Mouse (Mus musculus) heart, adult 2 months (tissue): ENCODE results near the gene Tnfrsf1b.

Experiments
- CTCF ChIP-seq: fragments of 200-600 bp; IDR thresholded peaks from 2 replicates; pipeline ENCODE4 v1.8.1; 2022; ENCODE audit warnings: antibody characterized with exemption, mild to moderate bottlenecking, moderate library complexity
- POLR2A ChIP-seq: fragments of 200-500 bp; IDR thresholded peaks from 2 replicates; pipeline ENCODE4 v1.6.1; 2011; ENCODE audit warnings: mild to moderate bottlenecking, low read depth, low read length, control low read depth; ENCODE audit not compliant: insufficient read depth

DNA sequence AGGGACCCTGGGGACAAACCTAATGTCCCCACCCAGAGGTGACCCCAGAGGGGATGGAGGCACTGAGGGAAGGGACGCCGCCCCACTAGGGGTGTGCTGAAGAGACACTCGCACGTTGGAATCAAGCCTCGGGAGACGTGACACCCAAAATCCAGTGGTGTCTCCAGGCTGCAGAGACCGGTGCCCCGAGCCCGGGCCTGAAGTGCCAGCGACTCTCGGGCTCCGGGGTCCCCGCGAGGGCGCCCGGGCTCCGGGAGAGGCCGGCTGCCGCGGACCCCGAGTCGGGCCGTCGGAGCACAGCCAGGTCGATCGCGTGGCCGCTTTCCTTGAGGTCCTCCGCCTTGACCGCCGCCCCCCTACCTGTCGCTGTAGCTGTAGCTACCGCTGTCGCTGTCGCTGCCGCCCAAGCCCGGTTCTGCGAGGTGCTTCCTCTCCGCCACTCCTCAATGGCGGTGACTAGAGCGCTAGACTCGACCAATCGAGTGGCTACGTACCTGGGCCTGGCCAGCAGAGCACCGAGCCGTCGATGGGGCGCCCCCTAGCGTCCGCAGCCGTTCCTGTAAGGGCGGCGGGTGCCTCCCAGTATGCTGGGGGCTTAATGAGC, 52.0 kb downstream of the Tnfrsf1b start, which contains the start of gene Vps13d:
- TF ChIP-seq POLR2A (peak; percentile 85), CTCF (peak; percentile 98)
